Mouse (Mus musculus): Measurements from ENCODE around the gene Scnn1a. TPM values are rescaled to one million over a fixed set of nuclear protein-coding genes. Genes with fewer than 3 reads are reported as not detected.

The Scnn1a gene
- polyA plus RNA-seq, 1 experiment, result 0.16 TPM

DNA sequence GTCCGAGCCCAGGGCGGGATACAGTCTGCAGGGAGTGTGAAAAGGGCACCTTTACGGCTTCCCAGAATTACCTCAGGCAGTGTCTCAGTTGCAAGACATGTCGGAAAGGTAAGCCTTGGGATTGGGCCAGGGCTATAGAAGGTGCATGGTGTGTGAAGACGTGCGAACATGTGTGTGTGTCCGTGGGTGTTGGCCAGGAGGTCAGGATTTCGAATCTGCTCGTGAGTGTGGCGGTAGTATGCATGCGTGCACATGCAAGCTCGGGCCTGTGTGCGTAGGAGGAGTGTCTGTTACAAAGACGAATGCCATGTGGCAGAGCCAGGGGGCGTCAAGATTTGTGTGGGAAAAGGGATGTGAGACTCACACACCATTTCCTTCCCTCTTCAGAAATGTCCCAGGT lies 36.9 kb downstream of the Scnn1a start:
- Histone ChIP-seq H3ac (ENCODE audit: control insufficient read depth, insufficient read length, low read depth) (no peak overlapping the region), H3K36me3 (ENCODE audit: control insufficient read depth, insufficient read depth) (peaks cover 53% of the 10 kb centered on the region), H3K79me2 (ENCODE audit: control insufficient read depth, insufficient read depth) (peaks cover 46% of the 10 kb centered on the region), H3K79me3 (ENCODE audit: low read depth) (peaks cover 31% of the 10 kb centered on the region), H3K4me3 (ENCODE audit: insufficient read depth, poor library complexity, severe bottlenecking) (no peak overlapping the region), H3K27me3 (ENCODE audit: control insufficient read depth, insufficient read depth, insufficient read length) (no peaks in the 10 kb centered on the region)
- TF ChIP-seq CTCF (IDR thresholded peaks at IDR 0.05; ENCODE audit: control insufficient read depth, insufficient read depth, insufficient read length), result no peak
- TF ChIP-seq MAX (IDR thresholded peaks at IDR 0.05), result no peak
- no peak for TF ChIP-seq CEBPB (IDR thresholded peaks at IDR 0.05; ENCODE audit: low read depth)
- no peak for TF ChIP-seq MYOD1 (IDR thresholded peaks at IDR 0.05; ENCODE audit: control insufficient read depth, insufficient read length, low read depth)
- TF ChIP-seq FOSL1 (IDR thresholded peaks at IDR 0.05; ENCODE audit: insufficient read depth, low read length, poor library complexity, severe bottlenecking), result no peak
- no peak for TF ChIP-seq MYOG (IDR thresholded peaks at IDR 0.05; ENCODE audit: control insufficient read depth, extremely low read depth, insufficient read length)
- TF ChIP-seq USF1 (IDR thresholded peaks at IDR 0.05; ENCODE audit: low read depth), result no peak

DNA sequence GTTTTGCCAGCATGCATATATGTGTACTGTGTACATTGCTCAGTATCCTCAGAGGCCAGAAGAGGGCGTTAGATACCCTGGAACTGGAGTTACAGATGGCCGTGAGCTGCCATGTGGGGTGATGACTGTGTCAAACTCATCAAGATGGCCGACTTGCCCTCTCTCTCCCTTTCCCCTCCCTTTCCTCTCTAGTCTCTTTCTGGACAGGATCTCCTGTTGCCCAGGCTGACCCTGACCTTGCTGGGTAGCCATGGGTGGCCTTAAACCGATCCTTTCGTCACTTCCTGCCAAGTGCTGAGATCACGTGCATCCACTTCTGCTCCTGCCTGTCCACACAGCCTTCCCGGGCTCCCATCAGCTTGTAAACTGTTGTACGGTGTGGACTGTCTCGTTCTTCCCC lies 39.5 kb downstream of the Scnn1a start:
- TF ChIP-seq USF1 (IDR thresholded peaks at IDR 0.05; ENCODE audit: low read depth) (no peak), MYOG (IDR thresholded peaks at IDR 0.05; ENCODE audit: control insufficient read depth, extremely low read depth, insufficient read length) (no peak), MAX (IDR thresholded peaks at IDR 0.05) (no peak), MYOD1 (IDR thresholded peaks at IDR 0.05; ENCODE audit: control insufficient read depth, insufficient read length, low read depth) (no peak), CEBPB (IDR thresholded peaks at IDR 0.05; ENCODE audit: low read depth) (no peak), FOSL1 (IDR thresholded peaks at IDR 0.05; ENCODE audit: insufficient read depth, low read length, poor library complexity, severe bottlenecking) (no peak), CTCF (IDR thresholded peaks at IDR 0.05; ENCODE audit: control insufficient read depth, insufficient read depth, insufficient read length) (no peak)
- Histone ChIP-seq H3K36me3 (ENCODE audit: control insufficient read depth, insufficient read depth) (peaks cover 58% of the 10 kb centered on the region), H3K79me2 (ENCODE audit: control insufficient read depth, insufficient read depth) (peaks cover 21% of the 10 kb centered on the region), H3K79me3 (ENCODE audit: low read depth) (peaks cover 14% of the 10 kb centered on the region), H3K4me3 (ENCODE audit: insufficient read depth, poor library complexity, severe bottlenecking) (no peak overlapping the region), H3K27me3 (ENCODE audit: control insufficient read depth, insufficient read depth, insufficient read length) (no peaks in the 10 kb centered on the region), H3ac (ENCODE audit: control insufficient read depth, insufficient read length, low read depth) (no peak overlapping the region)

- Histone ChIP-seq H3ac (ENCODE audit: control insufficient read depth, insufficient read length, low read depth) (no peak overlapping the region), H3K27me3 (ENCODE audit: control insufficient read depth, insufficient read depth, insufficient read length) (no peaks in the 10 kb centered on the region), H3K36me3 (ENCODE audit: control insufficient read depth, insufficient read depth) (peaks cover 58% of the 10 kb centered on the region), H3K79me2 (ENCODE audit: control insufficient read depth, insufficient read depth) (peaks cover 13% of the 10 kb centered on the region), H3K79me3 (ENCODE audit: low read depth) (peaks cover 6% of the 10 kb centered on the region), H3K4me3 (ENCODE audit: insufficient read depth, poor library complexity, severe bottlenecking) (no peak overlapping the region)
- TF ChIP-seq USF1 (IDR thresholded peaks at IDR 0.05; ENCODE audit: low read depth) (no peak), CEBPB (IDR thresholded peaks at IDR 0.05; ENCODE audit: low read depth) (no peak), MYOD1 (IDR thresholded peaks at IDR 0.05; ENCODE audit: control insufficient read depth, insufficient read length, low read depth) (no peak), FOSL1 (IDR thresholded peaks at IDR 0.05; ENCODE audit: insufficient read depth, low read length, poor library complexity, severe bottlenecking) (no peak), MYOG (IDR thresholded peaks at IDR 0.05; ENCODE audit: control insufficient read depth, extremely low read depth, insufficient read length) (no peak), MAX (IDR thresholded peaks at IDR 0.05) (no peak), CTCF (IDR thresholded peaks at IDR 0.05; ENCODE audit: control insufficient read depth, insufficient read depth, insufficient read length) (no peak)
Measured at GRCm38 (mm10) chr6:125360846-125361245, 40.4 kb downstream of the Scnn1a start.

GRCm38 (mm10) chr6:125361467-125362291 lies 41.2 kb downstream of the Scnn1a start:
- peaks cover 4% of the 10 kb centered on the region for H3K79me2 ChIP-seq (ENCODE audit: control insufficient read depth, insufficient read depth)
- TF ChIP-seq CEBPB (IDR thresholded peaks at IDR 0.05; ENCODE audit: low read depth), result no peak
- TF ChIP-seq USF1 (IDR thresholded peaks at IDR 0.05; ENCODE audit: low read depth), result no peak
- TF ChIP-seq MYOG (IDR thresholded peaks at IDR 0.05; ENCODE audit: control insufficient read depth, extremely low read depth, insufficient read length), result no peak
- TF ChIP-seq MAX (IDR thresholded peaks at IDR 0.05), result no peak
- TF ChIP-seq FOSL1 (IDR thresholded peaks at IDR 0.05; ENCODE audit: insufficient read depth, low read length, poor library complexity, severe bottlenecking), result no peak
- no peak for TF ChIP-seq CTCF (IDR thresholded peaks at IDR 0.05; ENCODE audit: control insufficient read depth, insufficient read depth, insufficient read length)
- no peak for TF ChIP-seq MYOD1 (IDR thresholded peaks at IDR 0.05; ENCODE audit: control insufficient read depth, insufficient read length, low read depth)

GRCm38 (mm10) chr6:125363021-125363420 lies 42.6 kb downstream of the Scnn1a start:
- H3K79me2 ChIP-seq (ENCODE audit: control insufficient read depth, insufficient read depth), result no peaks in the 10 kb centered on the region
- TF ChIP-seq CEBPB (IDR thresholded peaks at IDR 0.05; ENCODE audit: low read depth), result no peak
- no peak for TF ChIP-seq FOSL1 (IDR thresholded peaks at IDR 0.05; ENCODE audit: insufficient read depth, low read length, poor library complexity, severe bottlenecking)
- no peak for TF ChIP-seq MAX (IDR thresholded peaks at IDR 0.05)
- no peak for TF ChIP-seq CTCF (IDR thresholded peaks at IDR 0.05; ENCODE audit: control insufficient read depth, insufficient read depth, insufficient read length)
- TF ChIP-seq USF1 (IDR thresholded peaks at IDR 0.05; ENCODE audit: low read depth), result no peak
- TF ChIP-seq MYOG (IDR thresholded peaks at IDR 0.05; ENCODE audit: control insufficient read depth, extremely low read depth, insufficient read length), result no peak
- TF ChIP-seq MYOD1 (IDR thresholded peaks at IDR 0.05; ENCODE audit: control insufficient read depth, insufficient read length, low read depth), result no peak
- H3K79me3 ChIP-seq (ENCODE audit: low read depth), result no peaks in the 10 kb centered on the region
- no peaks in the 10 kb centered on the region for H3K27me3 ChIP-seq (ENCODE audit: control insufficient read depth, insufficient read depth, insufficient read length)
- H3K4me3 ChIP-seq (ENCODE audit: insufficient read depth, poor library complexity, severe bottlenecking), result no peak overlapping the region
- H3K36me3 ChIP-seq (ENCODE audit: control insufficient read depth, insufficient read depth), result peaks cover 44% of the 10 kb centered on the region
- no peak overlapping the region for H3ac ChIP-seq (ENCODE audit: control insufficient read depth, insufficient read length, low read depth)

More at GRCm38 (mm10) chr6:125361467-125362291, 41.2 kb downstream of the Scnn1a start:
- H3ac ChIP-seq (ENCODE audit: control insufficient read depth, insufficient read length, low read depth), result no peak overlapping the region
- no peaks in the 10 kb centered on the region for H3K27me3 ChIP-seq (ENCODE audit: control insufficient read depth, insufficient read depth, insufficient read length)
- H3K36me3 ChIP-seq (ENCODE audit: control insufficient read depth, insufficient read depth), result peaks cover 56% of the 10 kb centered on the region
- H3K4me3 ChIP-seq (ENCODE audit: insufficient read depth, poor library complexity, severe bottlenecking), result no peak overlapping the region
- H3K79me3 ChIP-seq (ENCODE audit: low read depth), result peaks cover 1% of the 10 kb centered on the region

Measured in C2C12 (cell line).